Mouse (Mus musculus): Measurements from ENCODE around the gene Rsc1a1. TPM values are rescaled to one million over a fixed set of nuclear protein-coding genes. Genes with fewer than 3 reads are reported as not detected.

The Rsc1a1 gene
- total RNA-seq (2021) = not detected
- long read RNA-seq, experiment 1, partial matches to known transcripts = 0 of 1 reads
- long read RNA-seq, experiment 1, other reads (novel, unspliced or antisense) = 0 of 1 reads
- long read RNA-seq, experiment 2, partial matches to known transcripts = 0 of 3 reads
- long read RNA-seq, experiment 2, other reads (novel, unspliced or antisense) = 0 of 3 reads

DNA sequence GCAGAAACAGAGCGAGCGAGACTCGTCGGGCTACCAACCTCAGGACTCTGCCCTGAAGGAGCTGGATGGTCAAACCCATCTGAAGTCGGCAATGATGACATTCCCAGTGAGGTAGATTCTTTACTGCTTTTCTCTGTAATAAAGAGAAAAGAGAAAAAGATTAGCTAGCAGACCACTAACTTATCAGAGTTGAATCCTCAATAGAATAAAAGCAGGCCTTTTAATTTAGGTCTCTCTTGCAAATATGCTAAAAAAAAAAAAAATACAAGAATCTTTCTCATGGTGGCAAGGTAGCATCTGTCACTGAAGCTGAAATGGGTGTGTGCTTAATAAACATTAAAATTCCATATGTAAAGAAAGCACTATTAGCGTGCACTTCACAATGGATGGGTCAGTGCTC, at the start of gene Rsc1a1:
TSS of gene Rsc1a1 (minus strand) at position 101 of the 400 bp plus-strand sequence.
- DNase-seq (ENCODE audit: low spot score in 2 of 2) = no peak

DNA sequence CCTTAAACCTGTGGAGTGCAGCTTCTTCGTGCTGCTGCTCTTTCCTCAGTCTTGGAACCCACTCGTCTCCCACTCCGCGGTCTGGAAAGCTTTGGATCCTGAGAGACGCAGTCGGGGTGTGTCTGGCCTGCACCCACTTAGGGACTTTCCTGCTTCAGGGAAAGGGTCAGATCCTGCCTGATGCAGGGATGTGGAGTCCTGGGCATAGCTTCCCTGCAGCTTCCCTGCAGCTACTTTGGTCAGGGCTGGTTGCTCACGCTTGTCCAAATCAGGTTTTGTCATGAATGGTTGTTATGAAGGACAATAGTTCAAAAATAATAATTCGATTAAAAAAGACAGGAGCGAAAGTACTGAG, 49.8 kb upstream of the Rsc1a1 start:
- no peak for DNase-seq (ENCODE audit: low spot score in 2 of 2)

DNA sequence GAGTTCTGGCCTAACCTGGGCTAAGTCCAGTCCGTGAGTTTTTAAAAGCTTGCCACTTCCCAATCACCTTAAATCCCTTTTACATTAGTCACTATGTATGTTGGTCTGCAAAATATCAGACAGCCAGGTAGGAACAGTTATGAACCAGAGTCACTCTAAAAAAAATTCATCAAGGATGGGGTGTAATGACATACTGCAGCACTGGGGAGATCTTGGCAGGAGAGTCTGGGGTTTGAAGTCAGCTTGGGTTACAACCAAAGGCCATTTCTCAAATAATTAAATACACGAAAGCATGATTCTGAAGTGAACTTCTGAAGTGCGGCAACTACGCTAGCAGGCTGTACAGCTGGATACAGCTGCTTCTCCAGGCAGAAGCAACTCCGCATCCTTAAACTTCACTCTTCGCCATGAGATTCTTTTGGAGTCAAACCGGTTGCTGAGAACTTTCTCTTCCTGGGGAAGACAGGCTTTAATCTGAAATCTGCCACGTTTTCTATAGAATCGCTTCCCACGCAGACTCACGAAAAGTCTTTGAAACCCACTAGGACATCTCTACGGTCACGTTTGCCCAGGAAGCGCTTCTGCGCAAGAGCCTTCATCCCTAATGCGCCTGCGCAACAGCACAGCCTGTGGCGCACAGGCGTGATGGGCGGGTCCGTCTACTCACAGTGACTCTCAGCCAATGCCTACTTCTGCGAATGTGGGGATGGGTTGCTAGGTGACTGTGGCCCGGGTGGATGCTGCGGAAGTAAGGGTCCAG, 49.2 kb upstream of the Rsc1a1 start:
- peak; percentile 77 to 82 for DNase-seq (ENCODE audit: low spot score in 2 of 2)

DNA sequence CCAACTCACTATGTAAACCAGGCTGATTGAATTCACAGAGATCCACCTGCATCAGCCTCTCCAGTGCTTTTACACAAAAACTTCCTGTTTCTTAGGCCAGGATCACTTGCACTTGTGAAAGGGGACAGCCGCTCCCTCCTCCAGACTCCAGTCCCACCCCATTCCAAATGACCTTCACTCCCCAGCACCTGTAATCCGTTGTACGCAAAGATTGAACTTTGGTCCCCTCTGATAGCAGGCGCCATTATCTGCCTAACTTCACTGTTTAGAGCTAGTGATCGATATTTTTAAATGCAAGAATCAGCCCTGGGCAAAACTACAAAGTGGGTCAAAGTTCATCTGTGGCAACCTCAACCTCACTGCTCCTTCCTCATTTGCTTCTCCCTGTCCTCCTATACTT, 46.4 kb upstream of the Rsc1a1 start:
- DNase-seq (ENCODE audit: low spot score in 2 of 2) = no peak

DNA sequence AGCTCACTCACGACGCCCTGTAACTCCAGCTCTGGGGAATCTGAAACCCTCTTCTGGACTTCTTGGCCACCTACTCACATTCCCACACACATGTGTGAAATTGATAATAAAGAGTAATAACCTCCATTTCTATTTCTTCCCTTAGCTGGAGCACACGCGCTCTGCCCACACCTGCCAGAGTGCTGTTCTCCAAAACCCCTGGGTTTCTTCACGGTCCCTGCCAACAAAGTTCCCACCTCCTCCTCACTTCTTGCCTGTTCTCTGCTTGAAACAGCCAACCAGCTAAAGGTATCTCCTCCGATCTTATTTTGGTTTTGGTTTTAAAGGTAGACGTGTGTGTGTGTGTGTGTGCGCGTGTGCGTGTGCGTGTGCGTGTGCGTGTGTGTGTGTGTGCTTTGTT, 45.0 kb upstream of the Rsc1a1 start:
- no peak for DNase-seq (ENCODE audit: low spot score in 2 of 2)

DNA sequence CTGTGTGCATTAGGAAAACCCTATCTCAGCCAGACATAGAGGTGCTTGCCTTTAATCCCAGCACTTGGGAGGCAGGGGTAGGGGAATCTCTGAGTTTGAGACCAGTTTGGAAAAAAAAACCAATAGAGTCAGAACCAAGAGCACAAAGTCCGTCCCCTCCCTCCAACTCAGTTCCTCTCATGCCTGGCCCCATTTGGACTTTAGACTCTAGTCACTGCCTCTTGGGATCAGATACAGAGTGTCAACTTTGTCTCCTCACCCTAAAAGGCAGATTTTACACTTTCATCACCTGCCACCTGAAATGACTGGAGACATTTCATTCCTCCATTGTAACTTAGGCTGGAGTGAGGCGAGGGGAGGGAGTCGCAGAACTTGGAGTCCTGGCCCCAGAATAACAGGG, 43.9 kb upstream of the Rsc1a1 start:
- no peak for DNase-seq (ENCODE audit: low spot score in 2 of 2)

DNA sequence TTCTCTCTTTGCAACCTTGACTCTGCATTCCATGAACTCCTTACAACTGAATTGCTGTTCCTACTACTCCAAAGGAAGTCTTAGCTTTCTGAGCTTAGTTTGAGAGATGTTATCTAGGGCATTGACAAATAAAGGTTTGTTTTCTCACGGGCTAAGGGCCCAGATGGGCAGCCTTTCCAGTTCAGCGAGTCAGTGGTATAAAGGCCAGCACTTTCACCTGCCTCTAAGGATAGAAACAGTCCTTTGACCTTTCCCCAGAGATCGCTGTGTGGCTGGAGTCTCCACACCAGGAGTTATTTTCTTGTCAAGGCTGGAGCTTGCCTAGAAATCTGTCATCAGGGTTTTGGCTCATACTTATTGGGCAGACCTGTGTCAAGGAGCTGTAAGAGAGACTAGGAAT, 40.3 kb upstream of the Rsc1a1 start:
- DNase-seq (ENCODE audit: low spot score in 2 of 2) = no peak

DNA sequence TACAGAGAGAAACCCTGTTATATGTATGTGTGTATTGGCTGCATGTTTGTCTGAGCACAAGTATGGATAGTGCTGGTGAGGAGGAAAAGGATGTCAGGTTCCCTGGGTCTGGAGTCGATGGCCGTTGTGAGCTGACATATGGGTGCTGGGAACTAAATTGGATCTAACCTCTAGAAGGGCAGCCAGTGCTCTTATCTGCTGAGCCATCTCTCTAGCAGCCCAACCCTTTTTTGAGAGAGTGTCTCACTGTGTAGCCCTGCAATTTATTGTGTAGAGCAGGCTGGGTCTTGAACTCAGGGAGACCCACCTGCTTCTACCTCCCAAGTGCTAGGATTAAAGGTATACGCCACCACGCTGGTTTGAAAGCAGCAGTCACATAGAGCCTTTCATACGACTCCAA, 39.9 kb upstream of the Rsc1a1 start:
- no peak for DNase-seq (ENCODE audit: low spot score in 2 of 2)

DNA sequence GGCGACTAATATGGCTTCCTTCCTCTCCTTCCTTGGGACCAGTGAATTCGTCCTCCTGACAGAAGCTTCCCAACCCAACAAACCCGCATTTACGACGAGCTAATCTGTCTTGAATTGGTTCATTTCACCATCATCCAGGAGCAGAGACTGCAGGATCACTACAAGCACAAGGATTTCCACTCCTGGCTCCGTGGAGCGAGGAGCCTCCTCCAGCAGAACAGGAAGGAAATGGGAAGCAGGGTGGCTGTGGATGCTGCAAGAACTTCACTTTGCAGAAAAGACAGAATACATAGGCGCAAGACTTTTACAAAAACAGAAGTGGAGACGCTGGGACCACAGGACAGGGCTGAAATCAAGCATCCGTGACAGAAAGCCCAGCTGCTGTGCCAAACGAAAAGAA, 39.2 kb upstream of the Rsc1a1 start:
- DNase-seq (ENCODE audit: low spot score in 2 of 2) = no peak

DNA sequence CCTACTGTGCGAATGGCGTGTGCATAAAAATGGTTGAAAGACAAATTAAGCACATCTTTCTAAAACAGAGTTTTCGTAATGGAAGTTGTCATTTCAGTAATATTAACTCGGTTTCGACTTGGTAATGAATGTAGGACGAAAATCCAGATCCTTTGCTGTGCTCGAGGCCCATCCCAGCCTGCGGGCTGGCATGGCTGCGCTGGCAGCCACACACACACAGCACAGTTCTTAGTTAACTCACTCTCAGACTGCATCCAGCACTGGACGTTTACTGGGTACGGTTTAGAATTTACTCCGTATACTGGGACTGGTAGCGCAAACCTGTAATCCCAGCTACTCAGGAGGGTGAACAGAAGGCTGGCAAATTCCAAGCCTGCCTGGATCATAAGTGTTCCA, 38.3 kb upstream of the Rsc1a1 start:
- no peak for DNase-seq (ENCODE audit: low spot score in 2 of 2)

DNA sequence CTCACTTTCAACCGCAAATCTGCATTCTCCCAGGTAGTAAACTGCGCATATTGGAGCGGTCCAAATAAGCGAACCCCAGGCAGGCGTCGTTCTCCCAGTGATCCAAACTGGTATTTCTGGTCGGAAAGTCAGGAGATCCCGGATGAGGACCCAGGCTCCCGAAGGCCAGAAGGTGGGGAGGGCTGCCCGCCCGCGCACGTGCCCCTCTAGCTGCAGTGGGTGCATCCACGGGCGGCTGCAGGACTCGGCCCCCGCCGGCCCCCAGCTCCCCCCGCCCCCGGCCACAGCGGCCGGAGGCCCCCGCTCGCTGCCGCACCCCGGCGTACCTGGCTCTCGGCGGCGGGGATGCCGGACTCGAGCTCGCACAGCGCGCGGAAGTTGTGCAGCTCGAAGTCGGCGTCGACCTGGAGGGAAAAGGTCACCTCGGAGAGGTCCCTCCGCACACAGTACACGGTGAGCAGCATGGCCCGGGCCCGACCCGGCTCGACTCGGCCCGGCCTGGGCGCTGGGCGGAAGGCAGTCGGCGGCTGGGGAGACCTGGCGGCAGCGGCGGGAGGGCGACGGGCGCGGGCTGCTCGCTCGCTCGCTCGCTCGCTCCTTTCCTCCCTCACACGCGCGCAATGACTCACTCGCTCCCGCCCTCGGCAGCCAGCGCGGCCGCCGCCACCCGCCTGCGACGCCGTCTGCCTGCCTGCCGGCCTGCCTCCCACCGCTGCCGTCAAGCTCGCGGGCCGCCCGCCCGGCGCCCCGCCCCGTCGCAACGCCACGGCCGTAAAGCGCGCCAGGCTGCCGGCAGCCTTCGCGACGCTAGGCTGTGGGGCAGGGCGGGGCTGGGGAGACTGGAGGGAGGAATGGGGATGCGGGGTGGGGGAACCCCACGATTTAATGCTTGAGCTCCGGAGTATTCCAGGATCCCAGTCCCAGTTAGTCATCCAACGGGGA, 37.6 kb upstream of the Rsc1a1 start, which contains the start of gene Ddi2:
TSS of gene Ddi2 (minus strand) at position 689 of the 942 bp plus-strand sequence.
- peak; percentile 91 to 93 for DNase-seq (ENCODE audit: low spot score in 2 of 2)

DNA sequence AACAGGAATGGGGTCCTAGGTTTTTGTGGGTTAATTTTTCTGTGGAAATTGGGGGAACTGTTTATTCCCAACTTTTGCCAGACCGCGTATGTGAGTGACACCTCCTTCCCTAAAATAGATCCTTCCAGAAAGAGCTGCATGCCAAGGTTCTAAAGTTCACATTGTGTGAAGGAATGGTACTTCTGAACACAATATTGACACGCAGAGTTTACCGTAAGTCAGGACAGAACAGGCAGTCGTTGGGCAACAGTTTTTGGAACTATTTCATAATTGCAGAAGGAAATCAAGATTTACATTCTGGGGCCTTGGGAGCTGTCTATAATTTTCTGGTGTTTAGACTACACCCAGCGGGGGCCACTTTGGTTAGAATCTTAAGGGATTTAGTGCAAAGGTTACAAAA, 36.6 kb upstream of the Rsc1a1 start:
- no peak for DNase-seq (ENCODE audit: low spot score in 2 of 2)

DNA sequence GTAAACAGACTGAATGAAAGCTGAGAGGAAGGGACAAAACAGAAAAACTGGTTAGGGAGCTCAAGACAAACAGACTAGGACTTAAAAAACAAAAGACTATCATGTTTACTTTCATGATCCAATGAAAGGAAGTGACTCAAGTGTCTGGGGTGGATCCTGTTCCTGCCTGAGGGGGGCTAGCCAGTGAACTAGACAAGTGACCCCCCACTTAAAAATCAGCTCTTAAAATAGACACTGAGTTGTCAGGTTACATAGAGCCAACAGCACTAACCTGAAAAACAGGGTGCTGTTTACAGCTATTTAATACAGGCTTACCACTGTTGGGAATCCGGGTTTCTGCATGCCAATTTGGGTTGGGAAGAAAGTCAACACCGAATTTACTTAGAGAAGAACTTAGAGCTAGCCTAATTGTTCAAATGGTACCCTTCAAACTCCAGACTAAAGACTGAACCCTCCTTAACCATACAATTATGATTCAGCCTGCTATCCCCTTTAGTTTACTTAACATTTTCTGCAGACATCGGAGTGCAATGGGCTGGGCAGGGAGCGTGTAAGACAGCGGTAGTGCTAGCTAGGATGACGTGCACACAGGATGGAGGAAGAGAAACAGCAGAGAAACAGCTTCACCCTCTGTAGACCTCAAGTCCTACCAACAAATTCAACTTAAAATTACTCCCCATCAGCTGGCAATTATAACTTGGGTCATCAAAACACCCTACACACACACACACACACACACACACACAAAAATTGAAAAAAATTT, 35.5 kb upstream of the Rsc1a1 start:
- no peak for DNase-seq (ENCODE audit: low spot score in 2 of 2)

DNA sequence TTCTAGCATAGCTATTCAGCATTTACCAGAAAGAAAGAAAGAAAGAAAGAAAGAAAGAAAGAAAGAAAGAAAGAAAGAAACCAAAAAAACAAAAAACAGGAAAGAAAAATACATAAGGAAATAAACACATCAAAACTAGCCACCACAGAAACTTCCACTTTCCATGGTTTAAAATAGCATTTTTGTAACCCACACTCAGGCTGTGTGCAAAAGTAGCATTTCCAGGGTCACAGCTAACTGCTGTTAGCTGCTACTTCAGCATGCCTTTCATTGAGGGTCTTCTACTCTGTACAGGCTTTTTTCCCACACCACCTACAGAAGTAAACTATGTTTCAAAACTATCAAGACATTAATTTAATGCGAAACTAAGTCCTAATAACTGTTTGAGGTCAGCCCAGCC, 33.9 kb upstream of the Rsc1a1 start:
- no peak for DNase-seq (ENCODE audit: low spot score in 2 of 2)

DNA sequence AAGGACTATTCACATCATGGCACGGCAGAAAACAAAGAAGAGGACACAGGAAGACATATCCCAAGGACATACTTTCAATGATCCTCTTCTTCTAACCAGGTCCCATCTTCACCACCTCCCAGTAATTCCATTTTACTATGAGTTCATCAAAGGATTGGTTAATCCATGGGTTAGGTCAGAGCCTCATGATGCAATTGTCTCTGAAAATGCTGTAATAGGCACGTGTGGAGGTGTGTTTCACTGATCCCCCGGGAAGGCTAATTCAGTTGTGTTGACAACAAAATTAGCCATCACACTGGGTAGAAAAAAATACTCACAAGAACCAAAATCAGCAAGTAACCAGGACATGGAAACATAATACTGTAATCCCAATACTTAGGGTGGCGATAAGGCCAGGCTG, 32.2 kb upstream of the Rsc1a1 start:
- DNase-seq (ENCODE audit: low spot score in 2 of 2) = no peak

DNA sequence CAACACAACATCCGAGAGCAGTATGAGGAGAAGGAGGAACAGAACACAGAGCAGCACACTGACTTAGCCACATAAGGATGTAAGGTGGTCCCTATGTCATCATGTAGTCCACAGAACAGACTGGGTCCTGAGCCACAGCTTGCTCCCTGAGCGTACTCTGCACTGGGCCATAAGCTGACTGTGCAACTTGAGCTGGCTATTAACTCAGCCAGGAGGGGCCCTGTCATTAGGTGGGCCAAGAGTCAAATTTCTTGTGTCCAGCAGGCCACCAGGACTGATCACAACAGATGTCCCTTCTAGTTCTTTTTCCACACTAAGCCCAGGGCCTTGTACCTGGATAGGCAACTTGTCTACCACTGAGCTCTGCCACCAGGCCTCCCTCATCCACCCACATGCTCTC, 29.6 kb upstream of the Rsc1a1 start:
- DNase-seq (ENCODE audit: low spot score in 2 of 2) = no peak

DNA sequence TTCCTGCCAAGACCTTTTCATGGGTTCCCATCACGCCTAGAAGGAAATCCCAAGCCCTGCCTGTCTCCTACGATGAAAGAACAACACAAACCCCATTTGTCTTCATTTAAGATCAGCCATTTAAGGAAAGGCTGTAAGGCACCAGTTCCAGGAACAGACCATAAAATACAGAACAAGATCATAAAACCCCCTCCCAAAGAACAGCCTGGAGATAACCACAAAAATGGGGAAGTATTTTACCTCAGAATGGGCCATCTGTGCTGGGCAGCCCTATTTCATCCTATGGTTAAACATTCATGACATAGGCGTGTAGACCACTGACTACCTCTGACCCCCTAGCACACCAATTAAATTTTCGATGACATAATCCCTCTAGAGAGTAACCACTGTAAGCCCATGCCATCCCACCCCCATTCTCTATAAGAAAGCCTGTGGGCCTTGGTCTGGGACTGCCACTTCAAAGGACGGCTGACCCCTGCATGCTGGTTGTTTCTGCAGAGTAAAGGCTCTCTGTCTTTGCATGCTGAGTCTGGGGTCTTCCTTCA, 28.3 kb upstream of the Rsc1a1 start:
- no peak for DNase-seq (ENCODE audit: low spot score in 2 of 2)

DNA sequence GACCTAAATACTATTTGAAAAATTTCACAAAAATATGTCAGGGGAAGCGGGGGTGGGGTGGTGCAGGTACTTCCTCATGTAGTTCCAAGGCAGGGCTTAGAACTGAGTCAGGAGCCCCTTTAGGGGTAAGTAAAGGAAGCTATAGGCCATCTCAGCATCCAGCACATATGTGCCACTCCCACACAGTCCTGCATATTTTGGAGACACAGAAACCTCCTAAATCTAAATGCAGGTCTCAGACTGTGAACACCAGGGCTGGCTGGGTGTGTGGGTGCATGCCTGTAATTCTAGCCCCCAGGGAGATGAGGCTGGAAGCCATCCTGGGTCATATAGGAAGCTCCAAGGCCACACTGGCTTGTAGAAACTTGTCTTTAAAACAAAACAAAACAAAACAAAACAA, 25.9 kb upstream of the Rsc1a1 start:
- DNase-seq (ENCODE audit: low spot score in 2 of 2) = no peak

DNA sequence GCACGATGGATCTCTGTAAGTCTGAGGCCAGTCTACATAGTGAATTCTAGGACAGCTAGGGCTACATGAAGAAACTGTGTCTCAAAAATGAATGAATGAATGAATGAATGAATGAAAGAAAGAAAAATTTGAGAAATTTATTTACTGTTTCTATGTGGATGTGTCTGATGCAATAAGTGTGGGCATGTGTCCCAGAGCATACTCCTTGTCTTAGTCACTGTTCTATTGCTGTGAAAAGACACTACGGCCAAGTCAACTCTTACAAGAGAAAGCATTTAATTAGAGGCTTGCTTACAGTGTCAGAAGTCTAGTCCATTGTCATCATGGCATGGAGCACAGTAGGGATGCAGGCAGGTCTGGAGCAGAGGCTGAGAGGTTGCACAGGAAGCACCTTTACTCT, 23.6 kb upstream of the Rsc1a1 start:
- DNase-seq (ENCODE audit: low spot score in 2 of 2) = no peak

DNA sequence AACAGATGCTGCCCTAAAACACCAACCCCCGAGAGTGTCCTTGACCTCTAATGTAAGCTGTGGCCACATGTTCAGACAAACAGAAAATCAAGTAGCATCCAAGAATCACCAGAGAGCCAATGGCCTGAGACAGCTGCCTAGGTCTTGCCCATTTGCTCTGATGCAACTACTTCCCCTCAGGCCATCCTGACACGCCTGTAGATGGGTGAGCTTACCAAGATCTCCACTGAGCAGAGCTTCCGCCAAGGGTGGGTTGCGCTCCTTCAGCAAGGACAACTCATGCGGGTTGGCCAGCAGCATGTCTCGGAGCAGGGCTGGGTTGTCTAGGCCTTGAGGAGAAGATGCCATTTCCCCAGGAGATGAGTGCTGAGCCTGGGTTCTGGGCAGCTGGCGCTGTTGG, 22.6 kb upstream of the Rsc1a1 start:
- no peak for DNase-seq (ENCODE audit: low spot score in 2 of 2)

DNA sequence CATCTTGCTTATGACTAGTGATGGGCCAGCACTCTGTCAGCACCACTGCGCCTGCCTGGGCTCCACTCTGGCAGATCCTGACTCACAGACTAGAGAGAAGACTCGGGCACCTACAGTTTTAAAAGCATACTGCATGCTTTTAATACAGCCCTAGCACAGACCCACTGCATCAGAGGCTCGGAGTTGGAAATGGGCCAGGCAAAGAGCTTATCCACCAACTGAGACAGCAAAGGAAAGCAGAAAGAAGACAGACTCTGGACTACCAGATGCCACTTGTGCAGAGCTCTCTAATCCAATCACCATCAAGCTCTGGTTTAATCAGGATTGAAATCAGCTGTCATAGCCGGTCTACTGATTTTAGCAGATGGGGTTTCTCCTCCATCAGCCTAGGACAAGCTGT, 19.9 kb upstream of the Rsc1a1 start:
- DNase-seq (ENCODE audit: low spot score in 2 of 2) = no peak

Measured in adrenal gland, adult 18-20 months (tissue).